Mouse (Mus musculus) testis, adult 2 months (tissue): ENCODE results near the gene Ube2d3. TPM values are rescaled to one million over a fixed set of nuclear protein-coding genes. Genes with fewer than 3 reads are reported as not detected.

Source experiments
- H3K27ac ChIP-seq: fragments of 200-500 bp; 2 replicates; pipeline ENCODE4 v1.5.1; 2012; ENCODE audit warnings: low read depth, low read length; ENCODE audit not compliant: control insufficient read depth, insufficient read depth
- H3K27me3 ChIP-seq: fragments of 200-500 bp; 2 replicates; pipeline ENCODE4 v1.6.1; 2012; ENCODE audit warnings: mild to moderate bottlenecking, low read length, moderate library complexity; ENCODE audit not compliant: control insufficient read depth, insufficient read depth
- H3K36me3 ChIP-seq: fragments of 200-500 bp; 2 replicates; pipeline ENCODE4 v1.6.1; 2012; ENCODE audit warnings: mild to moderate bottlenecking, low read length; ENCODE audit not compliant: control insufficient read depth, insufficient read depth
- H3K4me1 ChIP-seq: fragments of 200-500 bp; 2 replicates; pipeline ENCODE4 v1.6.1; 2012; ENCODE audit warnings: low read length; ENCODE audit not compliant: control insufficient read depth, insufficient read depth
- H3K4me3 ChIP-seq: fragments of 200-500 bp; 2 replicates; pipeline ENCODE4 v1.5.1; 2012; ENCODE audit warnings: low read depth, mild to moderate bottlenecking, low read length, moderate library complexity, mixed read lengths; ENCODE audit not compliant: control insufficient read depth
- CTCF ChIP-seq: fragments of 200-500 bp; IDR thresholded peaks from 2 replicates; pipeline ENCODE4 v1.5.1; 2012; ENCODE audit warnings: low read depth, mild to moderate bottlenecking, inconsistent platforms, low read length, moderate library complexity; ENCODE audit not compliant: control insufficient read depth, insufficient read depth, insufficient replicate concordance
- POLR2A ChIP-seq: fragments of 200-500 bp; IDR thresholded peaks from 2 replicates; pipeline ENCODE4 v1.6.1; 2012; ENCODE audit warnings: low read depth, mild to moderate bottlenecking, inconsistent platforms, low read length, moderate library complexity; ENCODE audit not compliant: control insufficient read depth
- polyA plus RNA-seq: library from polyadenylated mRNA; depleted of rRNA; stranded (reverse); fragments of >200 nt; gene quantifications from 2 replicates; pipeline ENCODE4 v1.2.3, GENCODE M21; 2012

The Ube2d3 gene
- polyA plus RNA-seq, 1 experiment = 621 TPM

DNA sequence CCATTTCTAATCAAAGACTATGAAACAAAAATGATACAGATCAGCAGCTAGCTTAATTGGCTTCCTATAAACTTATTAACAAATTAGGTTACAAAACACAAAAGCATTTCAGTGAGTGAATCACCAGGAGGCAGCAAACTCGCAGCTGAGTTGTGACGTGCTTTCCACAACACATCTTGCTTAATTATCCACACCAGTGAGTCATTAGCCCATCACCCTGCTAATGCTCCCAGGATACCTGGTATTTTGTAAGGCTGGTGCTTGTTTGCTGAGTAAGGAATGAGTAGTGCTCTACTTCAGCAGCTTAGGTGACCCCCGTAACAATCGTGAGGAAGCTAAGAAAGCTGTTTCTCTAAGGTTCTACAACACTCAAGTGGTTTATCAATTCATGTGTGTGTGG lies 33.4 kb upstream of the Ube2d3 start:
- TF ChIP-seq POLR2A (no peak), CTCF (no peak)
- Histone ChIP-seq H3K4me1 (peaks cover 2% of the 10 kb centered on the region), H3K27ac (no peak overlapping the region), H3K27me3 (no peaks in the 10 kb centered on the region), H3K4me3 (no peak overlapping the region), H3K36me3 (no peaks in the 10 kb centered on the region)

DNA sequence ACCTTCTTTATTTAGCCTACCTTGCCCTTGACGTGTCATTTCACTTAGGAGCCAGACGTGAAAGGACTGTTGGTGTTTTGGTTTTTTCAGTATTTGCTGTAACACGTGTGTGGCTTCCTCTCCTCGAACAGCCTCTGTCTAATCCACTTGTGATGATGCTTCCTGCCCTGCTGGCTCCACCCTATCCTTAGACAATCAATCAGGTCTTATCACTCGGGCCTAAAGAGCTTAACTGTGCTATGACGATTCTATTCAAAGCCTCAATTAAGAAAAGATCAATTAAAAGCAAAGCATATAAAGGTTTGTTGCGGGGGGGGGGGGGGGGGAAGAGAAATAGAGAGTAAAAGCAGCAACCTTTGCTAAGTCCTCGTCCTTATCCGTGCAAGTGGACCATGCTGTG lies 30.6 kb upstream of the Ube2d3 start:
- no peaks in the 10 kb centered on the region for H3K27me3 ChIP-seq
- no peak overlapping the region for H3K4me3 ChIP-seq
- H3K27ac ChIP-seq = no peak overlapping the region
- no peaks in the 10 kb centered on the region for H3K36me3 ChIP-seq
- TF ChIP-seq CTCF (no peak), POLR2A (no peak)
- peaks cover 6% of the 10 kb centered on the region for H3K4me1 ChIP-seq

DNA sequence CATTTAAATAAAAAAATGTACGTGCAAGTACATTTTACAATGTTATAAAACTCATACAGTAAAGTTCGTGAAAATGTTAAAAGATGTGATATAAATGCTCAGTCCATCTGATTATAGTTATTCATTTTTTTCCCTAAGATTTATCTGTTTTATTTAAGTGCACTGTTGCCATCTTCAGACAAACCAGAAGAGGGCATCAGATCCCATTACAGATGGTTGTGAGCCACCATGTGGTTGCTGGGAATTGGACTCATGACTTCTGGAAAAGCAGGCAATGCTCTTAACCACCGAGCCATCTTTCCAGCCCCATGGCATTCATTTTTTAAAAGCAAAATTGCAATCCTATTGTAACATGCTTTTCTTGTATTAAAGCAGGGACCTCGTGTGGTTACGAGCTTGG lies 28.7 kb upstream of the Ube2d3 start:
- Histone ChIP-seq H3K4me1 (peaks cover 3% of the 10 kb centered on the region), H3K36me3 (no peaks in the 10 kb centered on the region), H3K27ac (no peak overlapping the region), H3K4me3 (no peak overlapping the region), H3K27me3 (no peaks in the 10 kb centered on the region)
- TF ChIP-seq CTCF (no peak), POLR2A (no peak)

DNA sequence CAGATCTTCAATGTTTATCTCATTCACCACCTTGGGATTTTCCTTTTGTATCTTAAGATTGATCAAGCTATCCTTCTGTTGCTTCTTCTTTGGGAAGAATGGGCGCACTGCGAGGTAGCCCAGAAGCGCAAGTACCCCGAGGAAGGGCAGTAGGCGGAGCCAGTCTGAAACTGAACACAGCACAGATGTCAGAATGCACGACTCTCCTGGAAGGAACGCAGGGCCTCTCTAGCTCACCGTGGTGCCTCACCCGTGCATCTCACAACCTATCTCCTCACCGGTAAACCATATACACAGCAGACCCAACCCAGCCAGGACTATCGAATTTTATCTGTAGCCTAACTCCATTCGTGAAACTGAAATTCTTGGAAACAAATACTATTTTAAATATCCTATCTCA lies 26.9 kb upstream of the Ube2d3 start:
- no peak; the same call in 1 of the 2 replicates for TF ChIP-seq POLR2A
- no peak for TF ChIP-seq CTCF
- Histone ChIP-seq H3K27ac (no peak overlapping the region), H3K27me3 (no peaks in the 10 kb centered on the region), H3K4me3 (peak overlapping the region; percentile 67), H3K4me1 (peaks cover 3% of the 10 kb centered on the region), H3K36me3 (no peaks in the 10 kb centered on the region)

DNA sequence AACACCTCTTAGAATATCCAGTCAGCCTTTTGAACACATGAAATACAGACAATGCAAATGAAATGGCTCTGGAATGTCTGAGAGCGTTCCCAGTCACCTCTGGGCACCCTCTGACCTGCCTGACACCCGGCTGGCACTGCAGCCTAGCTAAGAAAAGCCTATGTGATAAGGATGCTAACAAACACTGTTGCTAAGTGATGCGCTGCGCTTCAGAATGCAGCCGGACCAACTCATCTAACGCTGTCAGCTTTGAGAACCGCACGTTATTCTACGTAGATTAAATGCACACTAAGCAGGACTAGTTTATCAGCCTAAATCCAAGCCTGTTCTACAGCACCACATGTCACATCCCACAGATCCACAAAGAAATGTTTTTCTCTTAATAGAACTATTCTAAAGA lies 26.1 kb upstream of the Ube2d3 start:
- H3K4me1 ChIP-seq = peaks cover 3% of the 10 kb centered on the region
- no peaks in the 10 kb centered on the region for H3K27me3 ChIP-seq
- TF ChIP-seq POLR2A (no peak), CTCF (no peak)
- no peaks in the 10 kb centered on the region for H3K36me3 ChIP-seq
- no peak overlapping the region for H3K27ac ChIP-seq
- peak overlapping the region; percentile 27 for H3K4me3 ChIP-seq

DNA sequence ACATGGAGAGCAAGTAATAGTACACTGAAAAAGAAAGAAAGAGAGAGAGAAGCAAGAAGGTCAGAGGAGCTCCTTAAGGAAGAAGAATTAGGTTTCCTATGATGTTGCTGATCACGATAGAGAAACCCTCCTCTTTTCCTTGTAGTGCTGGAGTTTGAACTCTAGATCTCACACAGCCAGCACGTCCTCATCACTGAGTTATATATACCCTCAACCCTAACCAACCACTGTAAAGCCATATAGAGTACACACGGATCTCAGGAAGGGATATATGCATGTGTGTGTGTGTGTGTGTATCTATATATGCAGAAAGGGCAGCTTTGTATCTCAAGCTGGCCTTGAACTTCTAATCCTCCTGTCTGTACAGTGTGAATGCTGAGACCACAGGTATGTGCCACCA lies 20.7 kb upstream of the Ube2d3 start:
- Histone ChIP-seq H3K4me3 (no peak overlapping the region), H3K36me3 (no peaks in the 10 kb centered on the region), H3K4me1 (peaks cover under 1% of the 10 kb centered on the region; the same call in 1 of the 2 replicates), H3K27ac (no peak overlapping the region), H3K27me3 (no peaks in the 10 kb centered on the region)
- no peak for TF ChIP-seq CTCF
- no peak for TF ChIP-seq POLR2A

DNA sequence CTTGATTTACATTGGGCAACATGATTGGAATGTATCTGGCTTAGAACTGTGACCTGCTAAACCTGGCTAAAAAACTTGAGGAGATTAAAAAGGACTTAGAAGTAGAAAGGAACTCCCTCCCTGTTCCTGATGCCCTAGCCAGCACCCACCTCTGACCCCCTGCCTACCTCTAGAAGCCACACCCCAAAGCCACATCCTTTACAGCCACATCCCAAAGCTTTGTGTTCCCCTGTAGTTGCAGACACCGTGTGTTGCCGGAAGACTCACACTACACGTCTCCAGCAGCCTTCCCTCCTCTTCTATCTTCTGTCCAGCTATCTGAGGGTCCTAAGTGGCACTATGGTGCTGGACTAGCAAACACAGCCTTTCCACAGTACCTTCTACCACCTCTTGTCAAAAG lies 20.1 kb upstream of the Ube2d3 start:
- Histone ChIP-seq H3K27ac (no peak overlapping the region), H3K4me3 (no peak overlapping the region), H3K27me3 (no peaks in the 10 kb centered on the region), H3K4me1 (peaks cover 2% of the 10 kb centered on the region; the same call in 1 of the 2 replicates), H3K36me3 (no peaks in the 10 kb centered on the region)
- TF ChIP-seq POLR2A = no peak
- no peak for TF ChIP-seq CTCF

DNA sequence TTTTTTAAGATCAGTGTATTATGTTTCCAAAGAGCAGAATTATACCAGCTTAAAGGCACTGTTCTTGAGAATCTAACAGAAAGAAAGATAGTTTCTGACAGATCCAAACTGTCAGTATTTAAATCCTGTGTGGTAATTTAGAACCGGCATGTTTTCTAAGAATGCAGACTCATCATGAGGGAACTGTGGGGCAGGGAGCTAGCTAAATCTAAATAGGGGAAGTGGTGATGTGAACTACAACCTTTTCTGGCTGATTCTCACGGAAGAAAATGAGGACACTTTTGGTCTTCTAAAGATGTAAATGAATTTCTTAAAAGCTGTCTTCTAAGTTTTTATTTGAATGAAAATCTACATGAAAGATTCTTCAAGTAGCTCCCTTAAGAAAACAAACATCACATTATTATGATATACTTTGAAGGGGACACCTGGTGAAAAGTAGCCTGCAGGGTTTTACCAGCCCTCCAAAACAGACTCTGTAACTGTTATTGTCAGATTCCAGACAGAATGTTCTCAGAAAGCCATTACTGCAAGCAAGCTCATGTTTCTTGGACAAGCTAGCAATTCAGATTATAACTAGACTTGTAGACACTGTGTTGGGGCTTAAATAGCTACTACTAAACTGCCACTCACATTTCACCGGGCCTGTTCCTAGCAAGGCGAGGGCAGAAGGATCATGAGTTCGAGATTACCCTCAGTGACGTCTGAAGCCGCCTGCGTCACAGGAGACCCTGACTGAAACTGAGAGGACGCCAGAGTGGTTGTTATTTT lies 17.2 kb upstream of the Ube2d3 start:
- Histone ChIP-seq H3K4me3 (no peak overlapping the region), H3K27ac (no peak overlapping the region), H3K27me3 (no peaks in the 10 kb centered on the region), H3K4me1 (peaks cover 2% of the 10 kb centered on the region; the same call in 1 of the 2 replicates), H3K36me3 (no peaks in the 10 kb centered on the region)
- no peak for TF ChIP-seq POLR2A
- TF ChIP-seq CTCF = no peak
